Mouse (Mus musculus) megakaryocyte, embryonic 14.5 days (primary cell): ENCODE measurements around the gene Tmem110.

Experiments
- FLI1 ChIP-seq: IDR thresholded peaks from 2 replicates; pipeline ENCODE4 v1.6.1; 2012; ENCODE audit warnings: low read length, inconsistent platforms, mixed read lengths
- GATA1 ChIP-seq: IDR thresholded peaks from 3 replicates; pipeline ENCODE4 v1.6.1; 2012; ENCODE audit warnings: mixed read lengths, low read length, inconsistent platforms, borderline replicate concordance

GRCm38 (mm10) chr14:30906001-30906400 is 80.6 kb downstream of the Tmem110 start:
- TF ChIP-seq GATA1 (no peak), FLI1 (no peak)
